Mouse (Mus musculus): ENCODE measurements around the gene Ints5.
"Not testable (repeated sequence)": the region's sequence is repeated elsewhere in the genome, so short reads cannot be mapped to it uniquely, and the experiment has no call there.

Gene Ints5

GRCm38 (mm10) chr19:8887585-8888463, 5.0 kb upstream of the Ints5 start:
- DNase-seq (ENCODE audit: low spot score in 2 of 2), result no peak

DNA sequence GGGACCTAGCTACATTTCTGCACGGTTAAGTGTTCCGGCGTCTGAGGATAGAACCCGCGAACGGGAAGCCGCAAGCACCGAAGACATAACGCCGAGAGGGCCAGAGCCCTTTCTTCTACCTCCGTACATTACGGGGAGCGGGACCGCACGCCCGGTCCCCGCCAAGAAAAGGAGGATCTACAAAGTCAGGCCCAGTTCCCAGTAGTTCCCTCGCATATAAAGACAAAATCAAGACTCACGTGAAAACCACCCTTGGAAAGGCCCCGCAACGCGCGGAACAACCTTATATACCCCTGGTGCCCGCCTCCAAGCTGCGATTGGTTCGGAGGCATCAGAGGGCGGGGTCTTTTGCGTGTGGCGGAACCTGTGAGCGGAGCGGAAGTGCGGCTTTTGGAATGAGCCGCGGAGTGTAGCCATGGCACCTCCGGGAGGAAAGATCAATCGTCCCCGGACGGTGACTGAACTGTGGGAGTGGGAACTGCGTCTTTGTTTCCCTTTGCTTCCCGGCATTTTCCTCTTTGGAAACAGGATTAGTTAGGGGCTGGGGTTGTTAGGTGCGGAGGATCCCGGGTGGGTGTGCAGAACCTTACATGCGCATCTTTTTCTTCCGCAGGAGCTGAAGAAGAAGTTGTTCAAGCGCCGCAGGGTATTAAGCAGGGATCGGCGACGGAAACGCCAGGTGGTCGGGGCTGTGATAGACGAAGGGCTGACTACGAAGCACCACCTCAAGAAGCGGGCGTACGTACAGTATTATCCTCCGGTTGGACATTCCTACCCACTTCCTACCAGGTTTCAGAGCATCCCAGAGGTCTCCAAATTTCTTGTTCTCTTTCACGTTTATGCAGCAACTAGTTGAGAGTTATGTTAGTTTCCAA, 4.1 kb upstream of the Ints5 start, which contains the start of the genes 1810009A15Rik and Gm49416:
1810009A15Rik (plus strand) TSS at position 343 of the 875 bp plus-strand sequence.
Gm49416 (plus strand) TSS at position 416 of the 875 bp plus-strand sequence.
- DNase-seq (ENCODE audit: low spot score in 2 of 2), result peak; percentile 91 to 96

- DNase-seq (ENCODE audit: low spot score in 2 of 2), result no peak
These were observed 2.7 kb downstream of the Ints5 start for GRCm38 (mm10) chr19:8895397-8895960.

DNA sequence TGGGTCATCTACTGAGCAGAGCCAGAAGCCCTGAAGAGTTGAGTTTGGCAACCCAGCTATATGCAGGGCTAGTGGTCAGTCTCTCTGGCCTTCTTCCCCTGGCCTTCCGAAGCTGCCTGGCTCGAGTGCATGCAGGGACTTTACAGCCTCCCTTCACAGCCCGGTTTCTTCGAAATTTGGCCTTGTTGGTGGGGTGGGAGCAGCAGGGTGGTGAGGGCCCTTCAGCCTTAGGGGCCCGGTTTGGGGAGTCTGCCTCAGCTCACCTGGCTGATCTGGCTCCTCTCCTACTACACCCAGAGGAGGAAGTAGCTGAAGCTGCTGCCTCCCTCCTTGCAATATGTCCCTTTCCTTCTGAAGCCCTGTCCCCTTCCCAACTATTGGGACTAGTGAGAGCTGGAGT, 3.4 kb downstream of the Ints5 start:
- DNase-seq (ENCODE audit: low spot score in 2 of 2), result not testable (repeated sequence)

DNA sequence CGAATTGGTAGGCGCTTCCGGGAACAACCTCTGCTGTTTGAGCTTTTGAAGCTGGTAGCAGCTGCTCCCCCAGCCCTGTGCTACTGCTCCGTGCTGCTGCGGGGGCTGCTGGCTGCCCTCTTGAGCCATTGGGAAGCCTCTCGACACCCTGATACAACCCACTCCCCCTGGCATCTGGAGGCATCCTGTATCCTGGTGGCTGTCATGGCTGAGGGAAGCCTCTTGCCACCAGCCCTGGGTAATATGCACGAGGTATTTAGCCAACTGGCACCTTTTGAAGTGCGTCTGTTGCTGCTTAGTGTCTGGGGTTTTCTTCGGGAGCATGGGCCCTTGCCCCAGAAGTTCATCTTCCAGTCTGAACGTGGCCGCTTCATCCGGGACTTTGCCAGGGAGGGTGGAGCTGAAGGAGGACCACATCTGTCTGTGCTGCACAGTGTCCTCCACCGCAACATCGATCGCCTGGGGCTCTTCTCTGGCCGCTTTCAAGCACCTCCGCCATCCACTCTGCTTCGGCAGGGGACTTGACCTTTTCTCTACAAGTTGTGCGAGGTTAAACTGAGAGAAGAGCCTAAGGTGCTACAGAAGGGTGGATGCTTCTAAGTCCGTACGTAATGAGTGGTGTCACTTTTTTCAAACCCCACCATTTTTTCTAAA, 4.5 kb downstream of the Ints5 start:
- peak in 1 of 2 experiments; percentile 48 for DNase-seq (ENCODE audit: low spot score in 2 of 2)

DNA sequence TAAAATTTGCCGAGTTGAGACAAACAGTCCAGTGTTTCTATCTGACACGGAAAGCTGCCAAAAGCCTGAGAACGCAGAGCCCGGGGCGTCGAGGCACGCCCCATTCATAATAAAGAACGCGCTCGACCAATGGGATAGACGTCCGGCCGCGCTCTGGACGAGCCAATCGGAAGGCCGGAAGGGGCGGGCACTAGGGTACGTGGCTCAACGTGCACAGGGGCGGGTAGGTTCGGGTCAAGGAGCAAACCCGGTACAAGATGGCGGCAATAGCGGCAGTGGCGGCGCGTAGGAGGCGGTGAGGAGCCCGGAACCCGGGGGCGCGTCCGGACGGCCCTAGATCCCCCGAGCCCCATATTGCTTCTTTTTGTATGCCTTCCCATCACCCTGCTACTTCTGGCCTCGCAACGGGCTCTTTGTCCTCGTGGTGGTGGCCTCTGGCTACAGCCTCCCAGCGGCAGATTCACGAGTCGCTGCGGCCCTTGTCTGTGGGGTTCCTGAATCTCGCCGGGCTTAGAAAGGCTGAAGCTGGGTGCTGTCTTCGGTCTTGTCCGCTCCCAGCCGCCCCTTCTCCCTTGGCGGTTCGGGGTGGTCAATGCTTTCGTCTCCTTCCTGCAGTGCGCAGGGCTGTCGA, 5.2 kb downstream of the Ints5 start, which contains the start of gene Ganab:
Ganab (plus strand) TSS at position 207 of the 631 bp plus-strand sequence.
- peak; percentile 89 to 98 for DNase-seq (ENCODE audit: low spot score in 2 of 2)

GRCm38 (mm10) chr19:8898576-8898975, 5.8 kb downstream of the Ints5 start:
- peak in 1 of 2 experiments; percentile 34 for DNase-seq (ENCODE audit: low spot score in 2 of 2)

- DNase-seq (ENCODE audit: low spot score in 2 of 2), result no peak
These were observed 6.3 kb downstream of the Ints5 start for GRCm38 (mm10) chr19:8899079-8899478.

- no peak for DNase-seq (ENCODE audit: low spot score in 2 of 2)
These were observed 10.6 kb downstream of the Ints5 start for GRCm38 (mm10) chr19:8903412-8903811.

- no peak for DNase-seq (ENCODE audit: low spot score in 2 of 2)
These were observed 15.7 kb downstream of the Ints5 start for GRCm38 (mm10) chr19:8908531-8908930.

- no peak for DNase-seq (ENCODE audit: low spot score in 2 of 2)
These were observed 19.0 kb downstream of the Ints5 start for GRCm38 (mm10) chr19:8911810-8912209.

- DNase-seq (ENCODE audit: low spot score in 2 of 2), result no peak
These were observed 21.4 kb downstream of the Ints5 start for GRCm38 (mm10) chr19:8914212-8914611.

DNA sequence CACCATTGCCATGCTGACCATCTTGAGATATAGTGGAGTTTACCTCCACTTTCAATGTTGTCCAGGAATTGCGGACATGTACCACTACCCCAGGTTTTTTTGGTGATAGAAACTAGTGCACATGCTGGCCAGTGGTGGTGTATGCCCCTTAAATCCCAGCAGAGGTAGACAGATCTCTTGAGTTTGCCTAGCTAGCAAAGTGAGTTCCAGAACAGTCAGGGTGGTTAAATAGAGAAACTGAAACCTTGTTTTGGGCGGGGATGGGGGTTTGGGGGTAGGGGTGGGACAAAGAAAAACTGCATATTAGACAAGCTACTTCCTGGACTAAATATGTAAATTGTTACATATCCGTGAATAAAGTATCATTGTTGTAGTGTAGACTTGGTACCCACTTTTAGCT, 26.2 kb downstream of the Ints5 start:
- DNase-seq (ENCODE audit: low spot score in 2 of 2), result no peak

DNA sequence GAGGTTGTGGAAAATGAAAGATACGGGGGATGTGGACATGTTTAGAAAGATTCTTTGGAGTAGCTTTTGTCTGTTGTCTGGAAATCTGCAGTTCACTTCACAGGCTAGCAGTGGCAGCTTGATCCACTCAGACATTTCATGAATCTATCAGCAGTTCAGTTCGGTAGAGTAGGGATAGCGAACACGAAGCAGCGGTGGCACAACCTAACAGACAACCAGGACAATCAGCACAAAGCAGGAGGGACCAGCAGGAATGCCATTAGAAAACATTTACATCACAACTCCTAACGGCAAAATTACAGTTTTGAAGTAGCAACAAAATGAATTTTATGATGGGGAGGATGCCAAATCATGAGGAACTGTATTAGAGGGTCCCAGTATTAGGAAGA, 26.9 kb downstream of the Ints5 start:
- DNase-seq (ENCODE audit: low spot score in 2 of 2), result peak in 1 of 2 experiments; percentile 17

DNA sequence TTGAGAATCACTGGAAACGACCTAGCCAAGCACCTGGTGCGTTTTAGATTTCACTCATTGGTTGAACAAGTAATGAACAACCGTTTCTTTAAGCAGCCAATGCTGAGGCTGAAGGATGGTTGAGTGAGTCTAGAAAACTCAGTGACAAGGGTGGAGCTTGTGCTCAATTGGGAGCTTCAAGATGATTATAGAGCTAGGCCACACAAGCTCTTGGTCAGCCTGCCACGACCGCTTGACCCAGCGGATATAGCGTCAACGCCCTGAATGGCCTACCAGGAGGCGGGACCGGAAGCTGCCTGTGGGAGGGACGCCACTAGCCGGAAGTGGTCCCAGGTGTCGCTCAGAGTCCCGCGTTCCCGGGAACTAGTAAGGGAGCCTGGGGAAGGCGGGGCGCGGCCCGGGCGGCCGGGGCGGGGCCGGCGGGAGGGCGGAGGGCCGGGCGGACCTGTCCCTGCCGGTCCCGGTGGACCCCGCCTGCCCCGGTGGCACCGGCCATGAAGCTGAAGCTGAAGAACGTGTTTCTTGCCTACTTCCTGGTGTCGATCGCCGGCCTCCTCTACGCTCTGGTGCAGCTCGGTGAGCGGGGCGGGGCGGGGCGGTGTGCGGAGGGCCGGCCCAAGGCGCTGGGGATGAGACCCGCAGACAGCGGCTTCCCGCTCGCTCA, 27.4 kb downstream of the Ints5 start, which contains the start of gene B3gat3:
B3gat3 (plus strand) TSS at position 302 of the 664 bp plus-strand sequence.
- DNase-seq (ENCODE audit: low spot score in 2 of 2), result peak; percentile 89 to 91

DNA sequence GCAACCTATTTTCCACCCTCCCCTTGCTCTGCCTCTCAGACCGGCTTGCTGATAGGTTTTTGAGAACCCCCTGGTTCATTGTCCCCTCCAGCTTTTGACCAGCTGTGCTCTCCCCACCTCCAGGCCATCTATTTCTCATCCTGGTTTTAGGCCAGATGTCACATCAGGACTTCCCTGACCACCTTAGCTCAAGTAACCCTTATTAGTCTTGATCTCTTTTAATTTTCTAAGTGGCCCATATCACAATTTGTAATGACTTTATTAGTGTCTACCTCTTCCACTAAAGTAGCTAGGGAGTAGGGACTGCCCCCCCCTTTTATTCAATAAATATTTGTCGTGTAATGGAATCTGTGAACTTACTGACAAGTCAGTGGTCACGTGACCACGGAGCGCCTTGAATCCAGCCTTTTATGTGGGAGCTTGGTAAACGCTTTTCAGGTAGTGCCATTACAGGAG, 28.1 kb downstream of the Ints5 start:
- peak; percentile 42 to 53 for DNase-seq (ENCODE audit: low spot score in 2 of 2)

GRCm38 (mm10) chr19:8921741-8922140, 28.9 kb downstream of the Ints5 start:
- DNase-seq (ENCODE audit: low spot score in 2 of 2), result no peak

DNA sequence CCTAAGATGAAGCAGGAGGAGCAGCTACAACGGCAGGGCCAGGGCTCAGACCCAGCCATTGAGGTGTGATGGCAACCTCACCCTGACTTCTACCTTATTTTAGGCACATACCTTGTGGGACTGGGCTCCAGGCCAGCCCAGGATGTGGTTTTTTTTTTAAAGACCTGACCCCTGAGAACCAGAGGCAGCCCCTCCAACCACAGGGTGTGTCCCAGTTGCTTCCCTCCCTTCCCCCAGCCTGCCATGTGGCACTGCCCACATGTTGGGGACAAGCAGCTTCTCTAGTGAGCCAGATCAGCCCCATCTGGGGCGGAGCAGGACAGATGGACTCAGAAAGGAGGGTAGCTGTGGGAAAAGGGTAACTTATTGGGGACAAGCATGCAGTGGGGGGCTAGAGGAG, 34.0 kb downstream of the Ints5 start:
- DNase-seq (ENCODE audit: low spot score in 2 of 2), result no peak

- DNase-seq (ENCODE audit: low spot score in 2 of 2), result no peak
These were observed 35.2 kb downstream of the Ints5 start for GRCm38 (mm10) chr19:8927891-8928525.

Data from spleen, postnatal 10 days (tissue).